Mouse (Mus musculus) heart, adult 2 months (tissue): ENCODE data around the gene Tars. TPM values are rescaled to one million over a fixed set of nuclear protein-coding genes. Genes with fewer than 3 reads are reported as not detected.

Experiments
- DNase-seq, 2 experiments: peaks; one replicate each; pipeline ENCODE4 v3.0.0; 2021
- H3K27ac ChIP-seq: fragments of 200-600 bp; 2 replicates; pipeline ENCODE4 v1.8.1; 2022
- H3K27me3 ChIP-seq: fragments of 200-500 bp; 2 replicates; pipeline ENCODE4 v1.6.1; 2012; ENCODE audit warnings: mild to moderate bottlenecking, low read length, inconsistent platforms, mixed read lengths; ENCODE audit not compliant: control insufficient read depth, insufficient read depth
- H3K36me3 ChIP-seq: fragments of 200-500 bp; 2 replicates; pipeline ENCODE4 v1.6.1; 2012; ENCODE audit warnings: low read length, inconsistent platforms; ENCODE audit not compliant: control insufficient read depth, insufficient read depth
- H3K4me1 ChIP-seq: fragments of 200-500 bp; 2 replicates; pipeline ENCODE4 v1.6.1; 2011; ENCODE audit warnings: low read length; ENCODE audit not compliant: control insufficient read depth, insufficient read depth
- H3K4me3 ChIP-seq: fragments of 200-600 bp; 2 replicates; pipeline ENCODE4 v1.8.1; 2022
- H3K79me2 ChIP-seq: fragments of 200-500 bp; replicated peaks from 2 replicates; pipeline ENCODE4 v1.6.1; 2012; ENCODE audit warnings: mild to moderate bottlenecking, inconsistent platforms, low read length, moderate library complexity, mixed read lengths; ENCODE audit not compliant: control insufficient read depth, insufficient read depth
- H3K9ac ChIP-seq: fragments of 200-500 bp; 2 replicates; pipeline ENCODE4 v1.6.1; 2012; ENCODE audit warnings: low read depth, mild to moderate bottlenecking, control low read depth, inconsistent platforms, low read length, mixed read lengths
- CTCF ChIP-seq: fragments of 200-600 bp; IDR thresholded peaks from 2 replicates; pipeline ENCODE4 v1.8.1; 2022; ENCODE audit warnings: antibody characterized with exemption, mild to moderate bottlenecking, moderate library complexity
- EP300 ChIP-seq: fragments of 200-500 bp; IDR thresholded peaks from 2 replicates; pipeline ENCODE4 v1.6.1; 2011; ENCODE audit warnings: low read depth, low read length, control low read depth; ENCODE audit not compliant: insufficient read depth
- POLR2A ChIP-seq: fragments of 200-500 bp; IDR thresholded peaks from 2 replicates; pipeline ENCODE4 v1.6.1; 2011; ENCODE audit warnings: mild to moderate bottlenecking, low read depth, low read length, control low read depth; ENCODE audit not compliant: insufficient read depth
- WGBS: fragments of 180-500 bp; shearing (Covaris S2); methylation state at CpG from one replicate; pipeline ENCODE4 v1.1.7; 2018; 5-methylcytosine and 5-hydroxymethylcytosine counted together
- intact Hi-C: fragments of 180-260 bp; cut with DNase I; formaldehyde crosslinking; loops from one replicate; pipeline ENCODE4 v1.15.1; 2025
- polyA plus RNA-seq: library from polyadenylated mRNA; depleted of rRNA; stranded (reverse); fragments of >200 nt; gene quantifications from 2 replicates; pipeline ENCODE4 v1.2.3, GENCODE M21; 2012
- total RNA-seq, 2 experiments: library from RNA; stranded (reverse); gene quantifications; 2 replicates each; pipeline ENCODE4 v1.2.3; 2021

Gene Tars
- total and polyA plus RNA-seq, 3 experiments = 7.8 to 24.5 (median 19.0) TPM

DNA sequence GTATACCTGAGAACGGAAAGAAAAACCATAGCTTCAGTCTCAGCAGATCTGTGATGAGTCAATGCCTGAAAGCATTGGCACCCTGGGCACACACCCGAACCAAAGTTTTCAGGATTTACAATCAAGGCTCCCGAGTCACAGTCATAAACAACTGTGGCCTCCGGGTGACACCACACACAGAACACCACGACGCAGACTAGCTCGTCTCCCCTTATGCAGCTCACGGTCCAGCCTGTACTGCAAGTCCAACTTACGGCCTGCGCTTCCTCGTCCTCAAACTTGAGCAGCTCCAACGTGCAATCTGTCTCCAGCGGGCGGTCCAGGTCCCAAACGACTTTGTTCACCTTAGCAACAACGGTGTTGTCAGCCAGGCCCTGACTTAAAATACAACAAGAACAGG is 6.6 kb downstream of the Tars start:
- intact Hi-C loops = loop anchor here (10.0 kb wide), 1 partner anchor 908 kb away; the partner anchor contains the start of genes Brix1 and Rad1
- Histone ChIP-seq H3K27me3 (no peaks in the 10 kb centered on the region), H3K4me3 (no peak overlapping the region), H3K4me1 (no peaks in the 10 kb centered on the region), H3K36me3 (no peaks in the 10 kb centered on the region), H3K9ac (no peak overlapping the region), H3K27ac (no peak overlapping the region), H3K79me2 (no peaks in the 10 kb centered on the region)
- no peak for DNase-seq
- TF ChIP-seq POLR2A = no peak
- TF ChIP-seq EP300 = no peak
- TF ChIP-seq CTCF = no peak
- 97% methylated on average over 16 of the region's 16 CpGs for WGBS

DNA sequence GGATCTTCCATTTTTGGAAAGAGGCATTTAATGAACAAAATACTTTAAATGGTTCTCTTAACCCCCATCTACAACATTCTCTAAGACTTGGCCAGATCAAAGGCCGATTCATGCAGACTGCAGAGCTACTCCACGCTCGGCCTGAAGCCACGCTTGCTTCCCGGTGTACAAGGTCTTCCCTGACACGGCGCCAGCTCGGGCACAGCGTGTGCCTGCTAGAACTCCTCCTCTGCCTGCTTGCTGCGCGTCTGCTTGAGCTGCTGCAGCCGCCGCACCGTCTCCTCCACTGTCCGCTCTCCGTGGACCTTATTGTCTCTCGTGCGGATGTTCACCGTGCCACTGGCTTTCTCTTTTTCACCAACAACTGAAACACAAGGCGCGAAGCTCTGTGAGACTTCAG is 15.7 kb downstream of the Tars start:
- Histone ChIP-seq H3K27me3 (no peaks in the 10 kb centered on the region), H3K36me3 (no peaks in the 10 kb centered on the region), H3K79me2 (no peaks in the 10 kb centered on the region), H3K27ac (no peak overlapping the region), H3K4me3 (no peak overlapping the region), H3K9ac (no peak overlapping the region), H3K4me1 (no peaks in the 10 kb centered on the region)
- WGBS = 95% methylated on average over 21 of the region's 21 CpGs
- TF ChIP-seq EP300 = no peak
- TF ChIP-seq CTCF = no peak
- no peak for TF ChIP-seq POLR2A
- intact Hi-C loops = no loop called here
- no peak for DNase-seq

DNA sequence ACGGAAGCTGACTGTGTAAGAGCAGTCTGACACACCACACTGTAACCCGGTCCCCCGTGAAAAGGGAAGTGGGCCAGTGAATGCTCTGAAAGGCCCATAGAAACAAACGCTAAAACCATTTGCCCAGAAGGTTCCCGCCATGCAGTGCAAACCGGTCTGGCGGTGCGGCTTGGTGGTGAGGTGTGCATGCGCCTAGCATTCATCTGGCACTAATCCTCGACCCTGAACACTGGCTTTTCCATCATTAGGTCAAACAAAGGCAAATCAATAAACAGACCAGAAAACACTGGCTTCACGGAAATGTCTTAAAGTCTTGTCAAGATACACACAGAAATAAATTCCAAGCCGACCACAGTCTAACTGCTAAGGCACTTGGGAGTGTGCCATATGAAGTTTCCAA is 16.9 kb downstream of the Tars start:
- Histone ChIP-seq H3K4me3 (no peak overlapping the region), H3K27me3 (no peaks in the 10 kb centered on the region), H3K36me3 (no peaks in the 10 kb centered on the region), H3K79me2 (no peaks in the 10 kb centered on the region), H3K27ac (no peak overlapping the region), H3K9ac (no peak overlapping the region), H3K4me1 (no peaks in the 10 kb centered on the region)
- DNase-seq = no peak
- no peak for TF ChIP-seq EP300
- TF ChIP-seq CTCF = no peak
- TF ChIP-seq POLR2A = no peak
- WGBS = 83% methylated on average over 12 of the region's 12 CpGs
- intact Hi-C loops = no loop called here

DNA sequence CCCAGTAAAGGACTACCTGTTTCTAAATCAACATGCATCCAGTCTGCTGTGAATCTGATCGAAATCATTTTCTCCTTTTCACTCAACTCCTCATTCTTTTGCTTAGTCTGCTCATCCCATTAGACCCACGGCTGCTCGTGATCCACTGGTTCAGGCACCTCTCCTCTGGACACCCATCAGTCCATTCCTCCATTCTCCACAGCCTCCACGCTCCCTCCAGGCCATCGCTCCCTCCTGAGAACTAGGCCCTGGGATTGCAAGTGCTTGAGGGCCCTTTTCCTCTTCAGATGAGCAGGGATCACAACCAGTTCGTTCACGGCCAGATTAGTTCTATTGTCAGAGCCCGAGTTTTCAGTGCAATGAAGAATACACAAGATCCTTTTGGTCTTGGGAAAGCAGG is 18.8 kb downstream of the Tars start:
- Histone ChIP-seq H3K79me2 (no peaks in the 10 kb centered on the region), H3K36me3 (no peaks in the 10 kb centered on the region), H3K27ac (no peak overlapping the region), H3K9ac (no peak overlapping the region), H3K27me3 (no peaks in the 10 kb centered on the region), H3K4me3 (no peak overlapping the region), H3K4me1 (no peaks in the 10 kb centered on the region)
- TF ChIP-seq CTCF (no peak), EP300 (no peak), POLR2A (no peak)
- intact Hi-C loops = loop anchor here (1.0 kb wide), 2 partner anchors 339 to 459 kb away; no protein-coding TSS in a partner anchor
- WGBS = 80% methylated on average over 8 of the region's 8 CpGs
- no peak for DNase-seq

DNA sequence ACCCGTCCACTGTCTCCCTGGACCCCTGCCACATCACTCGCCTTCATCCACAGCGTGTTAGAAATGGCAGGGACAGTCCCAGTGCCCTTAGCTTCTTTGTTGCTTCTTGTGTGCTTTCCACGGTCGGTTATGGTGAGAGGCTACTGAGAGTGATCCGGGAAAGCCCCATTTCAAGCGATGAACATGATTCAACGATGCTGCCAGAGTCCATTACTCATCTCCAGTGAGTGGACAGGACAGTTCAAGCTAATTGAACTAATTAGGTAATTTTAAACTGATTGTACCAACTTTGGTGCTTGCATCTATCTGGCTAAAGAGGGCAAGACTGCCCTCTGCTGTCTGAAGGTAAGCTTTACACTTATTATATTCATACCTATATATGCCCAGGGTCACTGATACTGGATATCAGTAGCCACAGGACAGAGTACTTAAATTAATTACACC is 19.4 kb downstream of the Tars start:
- no peak for DNase-seq
- intact Hi-C loops = loop anchor here (1.0 kb wide), 2 partner anchors 339 to 459 kb away; no protein-coding TSS in a partner anchor
- no peaks in the 10 kb centered on the region for H3K36me3 ChIP-seq
- no peaks in the 10 kb centered on the region for H3K79me2 ChIP-seq
- no peak overlapping the region for H3K4me3 ChIP-seq
- H3K27me3 ChIP-seq = no peaks in the 10 kb centered on the region
- TF ChIP-seq POLR2A (no peak), CTCF (peak; percentile 86), EP300 (no peak)
- H3K27ac ChIP-seq = no peak overlapping the region
- H3K9ac ChIP-seq = no peak overlapping the region
- WGBS = 50% methylated on average over 8 of the region's 8 CpGs
- no peaks in the 10 kb centered on the region for H3K4me1 ChIP-seq

DNA sequence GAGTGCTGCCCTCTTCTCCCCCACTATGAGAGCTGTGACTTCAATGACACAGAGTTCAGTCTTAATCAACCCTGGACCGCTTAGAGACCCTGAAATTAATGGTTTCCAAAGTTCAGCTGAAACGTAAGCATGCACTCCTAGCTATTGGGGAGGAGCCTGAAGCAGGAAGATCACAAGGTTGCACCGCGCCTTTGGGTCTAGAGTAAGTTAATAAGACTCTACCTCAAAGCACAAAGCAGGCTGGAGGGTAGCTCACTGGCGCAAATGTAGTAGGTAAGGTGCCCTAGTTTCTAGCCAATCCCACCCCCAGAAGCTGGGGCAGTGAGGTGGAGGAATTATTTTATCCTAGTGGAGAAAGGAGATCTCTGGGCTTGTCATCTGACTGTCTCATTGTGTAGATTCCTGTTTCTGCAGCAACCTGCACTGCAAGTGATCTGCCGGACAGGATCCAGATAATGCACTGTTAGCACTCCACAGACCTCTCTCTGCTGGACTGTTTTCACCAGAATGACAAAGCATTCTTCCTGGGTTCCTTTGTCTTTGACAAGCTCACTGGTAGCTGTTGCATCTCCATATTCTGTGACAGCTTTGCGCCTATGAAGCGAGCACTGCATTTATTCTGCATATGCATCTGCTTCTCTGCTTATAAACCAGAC is 19.9 kb downstream of the Tars start:
- no peak overlapping the region for H3K9ac ChIP-seq
- H3K4me1 ChIP-seq = no peaks in the 10 kb centered on the region
- H3K27me3 ChIP-seq = no peaks in the 10 kb centered on the region
- no peak for DNase-seq
- no peaks in the 10 kb centered on the region for H3K79me2 ChIP-seq
- intact Hi-C loops = loop anchor here (1.0 kb wide), 2 partner anchors 338 to 458 kb away; no protein-coding TSS in a partner anchor
- H3K4me3 ChIP-seq = no peak overlapping the region
- TF ChIP-seq EP300 (no peak), CTCF (no peak), POLR2A (no peak)
- H3K27ac ChIP-seq = no peak overlapping the region
- H3K36me3 ChIP-seq = no peaks in the 10 kb centered on the region
- WGBS = 88% methylated on average over 8 of the region's 8 CpGs
